In genomic region chr8:61725306-61726017, GRCm38 (mm10) we compare ENCODE assay signal across 17 mouse cellular contexts.
"Had no signal": no experiment of that assay in that cellular context is flagged by ENCODE, and none has a peak within 500 bp of the region (broad histone marks: within the 10 kb centered on the region; RNA-seq: fewer than 3 reads in every experiment).

No protein-coding gene starts in this region.

- H3K9me3 ChIP-seq: hindbrain, embryonic 15.5 days; limb, embryonic 12.5 days; liver, embryonic 13.5 days; megakaryocyte, embryonic 14.5 days; midbrain, embryonic 15.5 days; neural tube, embryonic 12.5 days had no signal

- DNase-seq: kidney, adult 2 months; kidney, postnatal 4 days; liver; liver, embryonic 13.5 days; liver, postnatal 0 days; right cerebral cortex, postnatal 4 days; spleen, adult 18-20 months; thymus, adult 18-20 months; thymus, postnatal 25 days had no signal

- H3K4me1 ChIP-seq: hindbrain, embryonic 15.5 days; liver, embryonic 13.5 days; midbrain, embryonic 15.5 days; neural tube, embryonic 12.5 days had no signal

- H3K36me3 ChIP-seq: hindbrain, embryonic 15.5 days; liver, embryonic 13.5 days; midbrain, embryonic 15.5 days; neural tube, embryonic 12.5 days had no signal

- H3K9ac ChIP-seq: hindbrain, embryonic 15.5 days; limb, embryonic 12.5 days; liver, embryonic 13.5 days; liver, postnatal 0 days; midbrain, embryonic 15.5 days; neural tube, embryonic 12.5 days had no signal

- H3K27ac ChIP-seq: hindbrain, embryonic 15.5 days; layer of hippocampus, adult 2 months; limb, embryonic 12.5 days; liver, embryonic 13.5 days; macrophage; midbrain, embryonic 15.5 days; neural tube, embryonic 12.5 days had no signal

- ATAC-seq: liver, postnatal 0 days; midbrain, embryonic 15.5 days had no signal

- H3K4me3 ChIP-seq: hindbrain, embryonic 15.5 days; layer of hippocampus, adult 2 months; limb, embryonic 12.5 days; liver, embryonic 13.5 days; megakaryocyte, embryonic 14.5 days; midbrain, embryonic 15.5 days; neural tube, embryonic 12.5 days had no signal

- H3K4me2 ChIP-seq: hindbrain, embryonic 15.5 days; limb, embryonic 12.5 days; liver, embryonic 13.5 days; midbrain, embryonic 11.5 days; midbrain, embryonic 15.5 days; neural tube, embryonic 12.5 days had no signal

- H3K27me3 ChIP-seq: hindbrain, embryonic 15.5 days; limb, embryonic 12.5 days; liver, embryonic 13.5 days; midbrain, embryonic 15.5 days; neural tube, embryonic 12.5 days had no signal
